Mouse (Mus musculus): Measurements from ENCODE around the gene Zfr. TPM values are rescaled to one million over a fixed set of nuclear protein-coding genes. Genes with fewer than 3 reads are reported as not detected.
"Not testable (repeated sequence)": the region's sequence is repeated elsewhere in the genome, so short reads cannot be mapped to it uniquely, and the experiment has no call there.

Zfr gene
- polyA plus RNA-seq, 1 experiment = 218 TPM

DNA sequence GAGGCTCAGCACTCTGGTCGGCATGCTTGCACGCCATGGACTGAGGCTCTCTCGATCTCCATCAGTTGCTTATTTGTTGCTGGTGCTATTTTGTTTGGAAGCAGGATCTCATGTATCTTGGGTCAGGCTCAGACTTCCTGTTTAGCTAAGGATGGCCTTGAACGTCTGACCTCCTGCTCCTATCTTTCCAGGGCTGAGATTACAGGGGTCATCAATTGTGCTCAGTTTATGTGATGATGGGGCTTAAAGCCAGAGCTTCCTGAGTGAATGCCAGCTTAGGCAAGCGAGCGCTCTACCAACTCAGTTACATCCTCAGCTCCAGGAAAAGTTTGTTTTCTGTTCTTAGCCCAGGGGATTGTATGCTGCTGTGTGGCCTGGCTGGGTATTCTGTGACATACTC is 3.1 kb upstream of the Zfr start:
- Histone ChIP-seq H3K27me3 (ENCODE audit: control insufficient read depth, insufficient read depth, low read length) (no peaks in the 10 kb centered on the region), H3K27ac (ENCODE audit: control insufficient read depth, insufficient read depth, low read length) (no peak overlapping the region), H3K4me3 (ENCODE audit: control insufficient read depth, insufficient read depth, low read length) (no peak overlapping the region), H3K36me3 (ENCODE audit: control insufficient read depth, insufficient read depth, low read length) (no peaks in the 10 kb centered on the region), H3K4me1 (replicated peaks; ENCODE audit: control insufficient read depth, insufficient read depth, low read length) (peaks cover 7% of the 10 kb centered on the region)
- 88% methylated on average over 6 of the region's 6 CpGs for WGBS
- DNase-seq = no peak
- TF ChIP-seq CTCF (IDR thresholded peaks at IDR 0.05; ENCODE audit: borderline replicate concordance, control insufficient read depth, extremely low read depth, insufficient read depth, low read length, poor library complexity) (no peak), POLR2A (IDR thresholded peaks at IDR 0.05; ENCODE audit: control insufficient read depth, extremely low read depth, insufficient read depth, low read length, poor library complexity) (no peak)

DNA sequence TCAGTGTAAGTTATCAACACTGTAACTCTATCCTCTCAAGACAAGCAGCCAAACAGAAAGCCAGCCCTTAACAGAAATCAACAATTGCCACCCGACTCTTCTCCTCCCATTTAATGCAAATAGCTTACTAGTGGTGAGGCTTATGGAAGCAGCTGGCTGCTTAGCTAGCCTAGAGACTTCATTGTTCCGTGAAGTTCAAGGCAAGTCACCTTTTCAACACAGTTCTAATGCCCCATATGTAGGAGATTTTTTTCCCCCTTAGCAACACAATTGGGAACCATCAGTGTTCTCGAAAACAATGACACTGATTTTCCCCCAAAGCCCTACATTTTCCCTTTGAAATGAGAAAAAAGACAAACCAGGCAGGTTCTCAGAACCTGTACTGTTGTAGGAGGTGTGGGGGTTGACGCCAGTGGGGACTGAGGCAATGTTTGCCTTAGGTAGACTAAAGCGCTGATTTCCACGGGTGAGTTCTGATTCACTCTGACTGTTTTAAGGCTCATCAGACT is 1.9 kb upstream of the Zfr start:
- no peak overlapping the region for H3K27ac ChIP-seq (ENCODE audit: control insufficient read depth, insufficient read depth, low read length)
- TF ChIP-seq CTCF (IDR thresholded peaks at IDR 0.05; ENCODE audit: borderline replicate concordance, control insufficient read depth, extremely low read depth, insufficient read depth, low read length, poor library complexity) (no peak), POLR2A (IDR thresholded peaks at IDR 0.05; ENCODE audit: control insufficient read depth, extremely low read depth, insufficient read depth, low read length, poor library complexity) (no peak)
- DNase-seq = no peak
- WGBS = 87% methylated on average over 6 of the region's 6 CpGs
- H3K36me3 ChIP-seq (ENCODE audit: control insufficient read depth, insufficient read depth, low read length) = no peaks in the 10 kb centered on the region
- peaks cover 7% of the 10 kb centered on the region for H3K4me1 ChIP-seq (replicated peaks; ENCODE audit: control insufficient read depth, insufficient read depth, low read length)
- no peaks in the 10 kb centered on the region for H3K27me3 ChIP-seq (ENCODE audit: control insufficient read depth, insufficient read depth, low read length)
- no peak overlapping the region for H3K4me3 ChIP-seq (ENCODE audit: control insufficient read depth, insufficient read depth, low read length)

DNA sequence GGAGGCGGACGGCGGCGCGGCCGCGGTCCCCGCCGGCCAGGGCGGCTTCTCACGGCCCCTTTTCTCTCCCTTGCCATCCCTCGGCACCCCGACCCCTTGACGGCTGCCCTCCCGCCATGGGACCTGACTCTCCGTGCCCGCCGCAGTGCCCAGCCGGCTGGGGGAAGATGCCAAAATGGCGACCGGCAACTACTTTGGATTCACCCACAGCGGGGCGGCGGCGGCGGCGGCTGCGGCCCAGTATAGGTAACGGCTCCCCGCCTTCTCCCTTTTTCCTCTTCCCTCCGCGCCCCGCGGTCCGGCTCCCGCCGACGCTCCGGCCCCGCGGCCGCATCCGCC is 431 bp downstream of the Zfr start:
- no peak for TF ChIP-seq CTCF (IDR thresholded peaks at IDR 0.05; ENCODE audit: borderline replicate concordance, control insufficient read depth, extremely low read depth, insufficient read depth, low read length, poor library complexity)
- TF ChIP-seq POLR2A (IDR thresholded peaks at IDR 0.05; ENCODE audit: control insufficient read depth, extremely low read depth, insufficient read depth, low read length, poor library complexity) = no peak
- Histone ChIP-seq H3K4me3 (ENCODE audit: control insufficient read depth, insufficient read depth, low read length) (peak overlapping the region; percentile 95), H3K4me1 (replicated peaks; ENCODE audit: control insufficient read depth, insufficient read depth, low read length) (peaks cover 7% of the 10 kb centered on the region), H3K27ac (ENCODE audit: control insufficient read depth, insufficient read depth, low read length) (no peak overlapping the region), H3K36me3 (ENCODE audit: control insufficient read depth, insufficient read depth, low read length) (no peaks in the 10 kb centered on the region), H3K27me3 (ENCODE audit: control insufficient read depth, insufficient read depth, low read length) (no peaks in the 10 kb centered on the region)
- WGBS = under 1% methylated on average over 41 of the region's 43 CpGs
- no peak for DNase-seq

DNA sequence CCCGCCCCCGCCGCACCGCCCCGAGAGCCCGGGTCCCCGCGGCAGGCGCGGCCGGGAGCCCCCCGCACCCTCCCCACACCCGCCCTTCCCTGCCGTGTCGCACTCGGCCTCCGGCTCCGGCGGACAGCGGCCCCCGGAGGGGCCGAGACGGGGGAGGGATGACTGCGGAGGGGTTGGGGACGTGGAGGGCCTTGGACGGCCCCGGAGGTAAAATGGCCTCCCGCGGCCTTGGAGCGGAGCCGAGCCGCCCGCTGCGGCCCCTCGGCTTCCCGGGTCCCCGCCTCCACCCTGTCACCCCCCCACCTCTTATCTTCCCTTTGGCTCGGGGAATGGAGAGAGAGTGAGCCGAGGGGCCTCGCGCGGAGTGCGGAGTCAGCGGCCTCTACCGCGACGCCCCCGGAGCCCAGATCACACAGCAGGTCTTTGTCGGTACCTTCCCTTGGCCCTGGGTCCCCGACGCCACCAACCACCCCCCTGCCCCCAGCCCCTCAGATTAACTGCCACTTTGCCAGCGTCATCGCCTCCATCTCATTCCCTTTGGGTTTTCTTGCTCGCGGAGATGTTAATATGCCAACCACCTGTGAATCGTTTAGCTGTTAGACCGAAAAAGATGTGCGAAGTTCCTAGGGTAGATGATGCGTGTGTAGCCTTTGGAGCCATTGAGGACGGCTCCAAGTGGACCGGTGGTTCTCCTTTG is 949 bp downstream of the Zfr start:
- no peak overlapping the region for H3K27ac ChIP-seq (ENCODE audit: control insufficient read depth, insufficient read depth, low read length)
- H3K36me3 ChIP-seq (ENCODE audit: control insufficient read depth, insufficient read depth, low read length) = no peaks in the 10 kb centered on the region
- DNase-seq = peak; percentile 35
- WGBS = under 1% methylated on average over 58 of the region's 61 CpGs
- no peak for TF ChIP-seq POLR2A (IDR thresholded peaks at IDR 0.05; ENCODE audit: control insufficient read depth, extremely low read depth, insufficient read depth, low read length, poor library complexity)
- TF ChIP-seq CTCF (IDR thresholded peaks at IDR 0.05; ENCODE audit: borderline replicate concordance, control insufficient read depth, extremely low read depth, insufficient read depth, low read length, poor library complexity) = no peak
- peaks cover 7% of the 10 kb centered on the region for H3K4me1 ChIP-seq (replicated peaks; ENCODE audit: control insufficient read depth, insufficient read depth, low read length)
- H3K27me3 ChIP-seq (ENCODE audit: control insufficient read depth, insufficient read depth, low read length) = no peaks in the 10 kb centered on the region
- peak overlapping the region; percentile 95 for H3K4me3 ChIP-seq (ENCODE audit: control insufficient read depth, insufficient read depth, low read length)

DNA sequence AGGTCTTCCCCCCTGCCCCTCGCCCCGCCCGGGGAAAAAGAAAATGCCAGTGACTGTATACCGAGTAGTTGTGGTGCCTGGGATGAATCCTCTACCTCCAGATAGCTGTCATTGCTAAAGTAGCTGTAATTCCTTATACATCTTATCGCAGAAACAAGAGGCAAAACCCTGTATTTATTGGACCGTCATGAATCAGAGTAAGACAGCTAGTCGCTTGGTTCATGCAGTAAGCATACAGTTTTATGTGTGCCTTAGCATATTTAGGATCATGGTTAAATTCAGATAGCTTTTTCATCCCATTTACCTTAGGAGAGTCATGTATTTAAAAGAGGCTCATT is 1.5 kb downstream of the Zfr start:
- Histone ChIP-seq H3K36me3 (ENCODE audit: control insufficient read depth, insufficient read depth, low read length) (no peaks in the 10 kb centered on the region), H3K27me3 (ENCODE audit: control insufficient read depth, insufficient read depth, low read length) (no peaks in the 10 kb centered on the region), H3K27ac (ENCODE audit: control insufficient read depth, insufficient read depth, low read length) (no peak overlapping the region), H3K4me1 (replicated peaks; ENCODE audit: control insufficient read depth, insufficient read depth, low read length) (peaks cover 7% of the 10 kb centered on the region), H3K4me3 (ENCODE audit: control insufficient read depth, insufficient read depth, low read length) (peak overlapping the region; percentile 95)
- 21% methylated on average over 7 of the region's 7 CpGs for WGBS
- TF ChIP-seq POLR2A (IDR thresholded peaks at IDR 0.05; ENCODE audit: control insufficient read depth, extremely low read depth, insufficient read depth, low read length, poor library complexity) (no peak), CTCF (IDR thresholded peaks at IDR 0.05; ENCODE audit: borderline replicate concordance, control insufficient read depth, extremely low read depth, insufficient read depth, low read length, poor library complexity) (no peak)
- DNase-seq = no peak

DNA sequence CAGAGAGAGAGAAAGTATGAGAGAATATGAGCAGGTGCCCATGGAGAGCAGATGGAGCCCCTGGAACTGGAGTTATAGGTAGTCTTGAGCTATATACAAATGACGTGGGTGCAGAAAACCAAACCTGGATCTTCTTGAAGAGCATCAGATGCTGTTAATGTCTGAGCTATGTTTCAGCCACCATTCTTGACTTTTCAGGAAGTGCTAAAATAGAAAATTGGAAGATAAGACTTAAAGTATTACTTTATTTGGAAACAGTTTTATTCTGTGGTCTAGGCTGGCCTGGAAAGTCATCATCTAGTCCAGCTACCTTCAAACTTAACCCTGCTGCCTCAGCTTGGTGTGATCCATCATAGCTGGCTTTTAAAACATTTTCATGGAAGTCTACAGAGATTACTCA is 7.3 kb downstream of the Zfr start:
- no peaks in the 10 kb centered on the region for H3K4me1 ChIP-seq (replicated peaks; ENCODE audit: control insufficient read depth, insufficient read depth, low read length)

DNA sequence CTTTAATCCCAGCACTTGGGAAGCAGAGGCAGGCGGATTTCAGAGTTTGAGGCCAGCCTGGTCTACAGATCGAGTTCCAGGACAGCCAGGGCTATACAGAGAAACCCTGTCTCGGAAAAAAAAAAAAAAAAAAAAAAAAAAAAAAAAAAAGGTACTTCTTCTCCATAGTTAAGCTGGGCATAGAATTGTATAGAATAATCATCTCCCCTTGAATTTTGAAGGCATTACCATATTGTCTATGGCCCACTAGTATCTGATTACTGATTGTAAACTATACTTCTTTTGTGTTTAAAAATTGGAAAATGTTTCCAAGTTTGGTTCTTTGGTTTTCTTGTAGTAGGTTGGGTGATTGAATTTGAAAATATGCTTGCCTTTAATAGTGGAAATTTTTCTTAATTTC is 13.2 kb downstream of the Zfr start:
- not testable (repeated sequence) for DNase-seq; H3K36me3 ChIP-seq (ENCODE audit: control insufficient read depth, insufficient read depth, low read length); H3K4me3 ChIP-seq (ENCODE audit: control insufficient read depth, insufficient read depth, low read length); H3K4me1 ChIP-seq (replicated peaks; ENCODE audit: control insufficient read depth, insufficient read depth, low read length); H3K27ac ChIP-seq (ENCODE audit: control insufficient read depth, insufficient read depth, low read length); H3K27me3 ChIP-seq (ENCODE audit: control insufficient read depth, insufficient read depth, low read length)
- WGBS = 91% methylated on average over 3 of the region's 3 CpGs

More for the DNA sequence above, 7.3 kb downstream of the Zfr start:
- H3K36me3 ChIP-seq (ENCODE audit: control insufficient read depth, insufficient read depth, low read length) = no peaks in the 10 kb centered on the region
- no peak for DNase-seq
- TF ChIP-seq POLR2A (IDR thresholded peaks at IDR 0.05; ENCODE audit: control insufficient read depth, extremely low read depth, insufficient read depth, low read length, poor library complexity) (no peak), CTCF (IDR thresholded peaks at IDR 0.05; ENCODE audit: borderline replicate concordance, control insufficient read depth, extremely low read depth, insufficient read depth, low read length, poor library complexity) (no peak)
- no peak overlapping the region for H3K4me3 ChIP-seq (ENCODE audit: control insufficient read depth, insufficient read depth, low read length)
- H3K27me3 ChIP-seq (ENCODE audit: control insufficient read depth, insufficient read depth, low read length) = no peaks in the 10 kb centered on the region
- H3K27ac ChIP-seq (ENCODE audit: control insufficient read depth, insufficient read depth, low read length) = no peak overlapping the region
- 88% methylated on average over 1 of the region's 1 CpGs for WGBS
